Mouse (Mus musculus): ENCODE measurements at regions not wholly inside any gene's neighbourhood (a gene's known extent, or its start where the extent isn't known, plus 50 kb on each side); places are given as distances from the start of the nearest gene placed in this dataset.

GRCm38 (mm10) chr19:48136231-48136630, 69.6 kb upstream of the Sorcs3 start:
- Histone ChIP-seq H3K79me3 (ENCODE audit: low read depth) (no peaks in the 10 kb centered on the region), H3K36me3 (ENCODE audit: control insufficient read depth, insufficient read depth) (no peaks in the 10 kb centered on the region), H3K79me2 (ENCODE audit: control insufficient read depth, insufficient read depth) (no peaks in the 10 kb centered on the region), H3K4me3 (ENCODE audit: insufficient read depth, poor library complexity, severe bottlenecking) (no peak overlapping the region), H3K27me3 (ENCODE audit: control insufficient read depth, insufficient read depth, insufficient read length) (no peaks in the 10 kb centered on the region), H3ac (ENCODE audit: control insufficient read depth, insufficient read length, low read depth) (no peak overlapping the region)
- TF ChIP-seq MAX (IDR thresholded peaks at IDR 0.05) = no peak
- TF ChIP-seq USF1 (IDR thresholded peaks at IDR 0.05; ENCODE audit: low read depth) = no peak
- no peak for TF ChIP-seq FOSL1 (IDR thresholded peaks at IDR 0.05; ENCODE audit: insufficient read depth, low read length, poor library complexity, severe bottlenecking)
- no peak for TF ChIP-seq CTCF (IDR thresholded peaks at IDR 0.05; ENCODE audit: control insufficient read depth, insufficient read depth, insufficient read length)
- TF ChIP-seq CEBPB (IDR thresholded peaks at IDR 0.05; ENCODE audit: low read depth) = no peak
- no peak for TF ChIP-seq MYOD1 (IDR thresholded peaks at IDR 0.05; ENCODE audit: control insufficient read depth, insufficient read length, low read depth)
- no peak for TF ChIP-seq MYOG (IDR thresholded peaks at IDR 0.05; ENCODE audit: control insufficient read depth, extremely low read depth, insufficient read length)

GRCm38 (mm10) chr19:48144129-48144528, 61.7 kb upstream of the Sorcs3 start:
- H3K36me3 ChIP-seq (ENCODE audit: control insufficient read depth, insufficient read depth) = no peaks in the 10 kb centered on the region
- no peaks in the 10 kb centered on the region for H3K27me3 ChIP-seq (ENCODE audit: control insufficient read depth, insufficient read depth, insufficient read length)
- TF ChIP-seq FOSL1 (IDR thresholded peaks at IDR 0.05; ENCODE audit: insufficient read depth, low read length, poor library complexity, severe bottlenecking) (no peak), MYOD1 (IDR thresholded peaks at IDR 0.05; ENCODE audit: control insufficient read depth, insufficient read length, low read depth) (no peak)
- H3K4me3 ChIP-seq (ENCODE audit: insufficient read depth, poor library complexity, severe bottlenecking) = no peak overlapping the region
- H3ac ChIP-seq (ENCODE audit: control insufficient read depth, insufficient read length, low read depth) = no peak overlapping the region
- no peaks in the 10 kb centered on the region for H3K79me3 ChIP-seq (ENCODE audit: low read depth)
- no peaks in the 10 kb centered on the region for H3K79me2 ChIP-seq (ENCODE audit: control insufficient read depth, insufficient read depth)

All from C2C12 (cell line).